Mouse (Mus musculus): Measurements from ENCODE around the gene Pax5. TPM values are rescaled to one million over a fixed set of nuclear protein-coding genes. Genes with fewer than 3 reads are reported as not detected.

Gene Pax5
- polyA plus RNA-seq, 1 experiment from 2014 or later = 0.18 TPM

- Histone ChIP-seq H3K27ac (no peak overlapping the region), H3K4me2 (peak overlapping the region; percentile 13; the same call in 1 of the 2 replicates), H3K9me3 (no peaks in the 10 kb centered on the region), H3K4me1 (peaks cover 34% of the 10 kb centered on the region), H3K9ac (no peak overlapping the region), H3K4me3 (0 out of 2 replicates have a peak overlapping the region, but pooled peaks have one; percentile 1), H3K36me3 (no peaks in the 10 kb centered on the region), H3K27me3 (peaks cover 94% of the 10 kb centered on the region)
- no peak for ATAC-seq (ENCODE audit: insufficient number of reproducible peaks, low FRiP score, low TSS enrichment, low read depth)
- under 1% methylated on average over 19 of the region's 19 CpGs for WGBS
These were observed 3.3 kb upstream of the Pax5 start for GRCm38 (mm10) chr4:44713554-44714051.

- Histone ChIP-seq H3K9me3 (no peaks in the 10 kb centered on the region), H3K4me3 (0 out of 2 replicates have a peak overlapping the region, but pooled peaks have one; percentile 1), H3K27ac (no peak overlapping the region), H3K27me3 (peaks cover 94% of the 10 kb centered on the region), H3K4me2 (peak overlapping the region; percentile 13), H3K9ac (no peak overlapping the region), H3K4me1 (peaks cover 34% of the 10 kb centered on the region), H3K36me3 (no peaks in the 10 kb centered on the region)
- ATAC-seq (ENCODE audit: insufficient number of reproducible peaks, low FRiP score, low TSS enrichment, low read depth) = no peak
- under 1% methylated on average over 50 of the region's 50 CpGs for WGBS
These were observed 2.7 kb upstream of the Pax5 start for GRCm38 (mm10) chr4:44712786-44713553.

- H3K9ac ChIP-seq = no peak overlapping the region
- WGBS = under 1% methylated on average over 25 of the region's 25 CpGs
- peak overlapping the region; percentile 9 for H3K4me3 ChIP-seq
- no peak for ATAC-seq (ENCODE audit: insufficient number of reproducible peaks, low FRiP score, low TSS enrichment, low read depth)
- H3K4me2 ChIP-seq = 0 out of 2 replicates have a peak overlapping the region, but pooled peaks have one; percentile 24
- peaks cover 94% of the 10 kb centered on the region for H3K27me3 ChIP-seq
- peaks cover 34% of the 10 kb centered on the region for H3K4me1 ChIP-seq
- H3K27ac ChIP-seq = no peak overlapping the region
- H3K36me3 ChIP-seq = no peaks in the 10 kb centered on the region
- no peaks in the 10 kb centered on the region for H3K9me3 ChIP-seq
These were observed 1.9 kb upstream of the Pax5 start for GRCm38 (mm10) chr4:44712051-44712700.

GRCm38 (mm10) chr4:44711136-44711900, 1.0 kb upstream of the Pax5 start:
- Histone ChIP-seq H3K4me1 (peaks cover 34% of the 10 kb centered on the region), H3K9me3 (no peaks in the 10 kb centered on the region), H3K9ac (no peak overlapping the region), H3K36me3 (no peaks in the 10 kb centered on the region), H3K27me3 (peaks cover 94% of the 10 kb centered on the region), H3K27ac (no peak overlapping the region), H3K4me3 (no peak overlapping the region), H3K4me2 (no peak overlapping the region)
- WGBS = under 1% methylated on average over 25 of the region's 25 CpGs
- ATAC-seq (ENCODE audit: insufficient number of reproducible peaks, low FRiP score, low TSS enrichment, low read depth) = no peak

GRCm38 (mm10) chr4:44710701-44711097, 412 bp upstream of the Pax5 start:
- Histone ChIP-seq H3K27ac (no peak overlapping the region), H3K36me3 (no peaks in the 10 kb centered on the region), H3K9me3 (no peaks in the 10 kb centered on the region), H3K9ac (no peak overlapping the region), H3K4me3 (peak overlapping the region; percentile 8; the same call in 1 of the 2 replicates), H3K27me3 (peaks cover 98% of the 10 kb centered on the region), H3K4me2 (no peak overlapping the region), H3K4me1 (peaks cover 34% of the 10 kb centered on the region)
- WGBS = 4% methylated on average over 30 of the region's 30 CpGs
- ATAC-seq (ENCODE audit: insufficient number of reproducible peaks, low FRiP score, low TSS enrichment, low read depth) = no peak

- Histone ChIP-seq H3K4me1 (peaks cover 37% of the 10 kb centered on the region), H3K36me3 (no peaks in the 10 kb centered on the region), H3K4me3 (no peak overlapping the region), H3K9ac (no peak overlapping the region), H3K4me2 (no peak overlapping the region), H3K9me3 (no peaks in the 10 kb centered on the region), H3K27me3 (peaks cover 98% of the 10 kb centered on the region), H3K27ac (no peak overlapping the region)
- ATAC-seq (ENCODE audit: insufficient number of reproducible peaks, low FRiP score, low TSS enrichment, low read depth) = no peak
These were observed 1.1 kb downstream of the Pax5 start for GRCm38 (mm10) chr4:44709091-44709695.

GRCm38 (mm10) chr4:44708311-44708710, 2.0 kb downstream of the Pax5 start:
- no peak overlapping the region for H3K4me2 ChIP-seq
- H3K27ac ChIP-seq = no peak overlapping the region
- no peaks in the 10 kb centered on the region for H3K9me3 ChIP-seq
- no peak overlapping the region for H3K4me3 ChIP-seq
- 46% methylated on average over 8 of the region's 8 CpGs for WGBS
- H3K4me1 ChIP-seq = peaks cover 37% of the 10 kb centered on the region
- H3K36me3 ChIP-seq = no peaks in the 10 kb centered on the region
- peaks cover 98% of the 10 kb centered on the region for H3K27me3 ChIP-seq
- no peak overlapping the region for H3K9ac ChIP-seq
- no peak for ATAC-seq (ENCODE audit: insufficient number of reproducible peaks, low FRiP score, low TSS enrichment, low read depth)

GRCm38 (mm10) chr4:44706865-44707264, 3.4 kb downstream of the Pax5 start:
- H3K4me1 ChIP-seq = peaks cover 31% of the 10 kb centered on the region
- H3K9me3 ChIP-seq = no peaks in the 10 kb centered on the region
- no peak overlapping the region for H3K27ac ChIP-seq
- H3K4me3 ChIP-seq = no peak overlapping the region
- no peak overlapping the region for H3K4me2 ChIP-seq
- H3K27me3 ChIP-seq = peaks cover 98% of the 10 kb centered on the region
- H3K9ac ChIP-seq = no peak overlapping the region
- ATAC-seq (ENCODE audit: insufficient number of reproducible peaks, low FRiP score, low TSS enrichment, low read depth) = no peak
- WGBS = 14% methylated on average over 1 of the region's 1 CpGs
- H3K36me3 ChIP-seq = no peaks in the 10 kb centered on the region

- Histone ChIP-seq H3K4me2 (no peak overlapping the region), H3K27me3 (peaks cover 98% of the 10 kb centered on the region), H3K4me3 (no peak overlapping the region), H3K36me3 (no peaks in the 10 kb centered on the region), H3K9me3 (no peaks in the 10 kb centered on the region), H3K4me1 (peaks cover 24% of the 10 kb centered on the region), H3K27ac (no peak overlapping the region), H3K9ac (no peak overlapping the region)
- WGBS = 3% methylated on average over 7 of the region's 7 CpGs
- ATAC-seq (ENCODE audit: insufficient number of reproducible peaks, low FRiP score, low TSS enrichment, low read depth) = no peak
These were observed 4.3 kb downstream of the Pax5 start for GRCm38 (mm10) chr4:44705967-44706366.

GRCm38 (mm10) chr4:44705151-44705550, 5.1 kb downstream of the Pax5 start:
- H3K27ac ChIP-seq = no peak overlapping the region
- H3K27me3 ChIP-seq = peaks cover 100% of the 10 kb centered on the region
- H3K4me3 ChIP-seq = no peak overlapping the region
- ATAC-seq (ENCODE audit: insufficient number of reproducible peaks, low FRiP score, low TSS enrichment, low read depth) = no peak
- no peak overlapping the region for H3K9ac ChIP-seq
- peaks cover 20% of the 10 kb centered on the region for H3K4me1 ChIP-seq
- no peaks in the 10 kb centered on the region for H3K9me3 ChIP-seq
- H3K4me2 ChIP-seq = no peak overlapping the region
- WGBS = 9% methylated on average over 3 of the region's 3 CpGs
- no peaks in the 10 kb centered on the region for H3K36me3 ChIP-seq

GRCm38 (mm10) chr4:44704369-44704745, 5.9 kb downstream of the Pax5 start:
- peaks cover 20% of the 10 kb centered on the region for H3K4me1 ChIP-seq
- no peak overlapping the region for H3K27ac ChIP-seq
- no peaks in the 10 kb centered on the region for H3K36me3 ChIP-seq
- H3K27me3 ChIP-seq = peaks cover 100% of the 10 kb centered on the region
- ATAC-seq (ENCODE audit: insufficient number of reproducible peaks, low FRiP score, low TSS enrichment, low read depth) = peak; percentile 92
- H3K9ac ChIP-seq = no peak overlapping the region
- peak overlapping the region; percentile 86 for H3K4me2 ChIP-seq
- WGBS = under 1% methylated on average over 36 of the region's 38 CpGs
- no peaks in the 10 kb centered on the region for H3K9me3 ChIP-seq
- peak overlapping the region; percentile 42 for H3K4me3 ChIP-seq
